Mouse (Mus musculus): ENCODE measurements around the gene Ttc7b. TPM values are rescaled to one million over a fixed set of nuclear protein-coding genes. Genes with fewer than 3 reads are reported as not detected.

Ttc7b gene
- total and polyA plus RNA-seq, 3 experiments: 11.7 to 23.7 TPM; not detected in 1

DNA sequence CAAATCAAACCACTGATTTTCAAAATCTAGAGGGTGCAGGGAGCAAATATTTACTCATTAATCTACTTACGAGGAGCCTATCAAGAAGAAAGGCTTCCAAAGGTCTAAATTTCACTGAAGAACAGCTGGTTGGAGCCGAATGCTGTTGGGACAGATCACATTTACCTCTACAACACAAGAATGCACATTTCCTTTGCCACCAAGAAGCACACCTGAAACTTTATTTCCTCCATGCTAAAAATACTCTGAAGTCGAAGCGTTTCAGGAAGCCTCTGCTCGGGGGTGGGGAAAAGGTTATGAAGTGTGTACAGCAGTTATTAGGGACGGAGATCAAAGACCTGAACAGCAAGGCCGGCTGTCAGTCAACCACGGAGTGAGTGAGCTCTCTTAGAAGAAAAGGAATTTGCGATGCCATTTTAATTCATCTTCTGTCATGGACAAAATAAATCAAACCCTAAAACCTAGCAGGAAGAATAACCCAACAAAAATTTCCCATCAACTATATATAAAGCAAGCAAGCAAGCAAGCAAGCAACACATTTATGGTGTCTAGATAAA lies 18.6 kb upstream of the Ttc7b start:
- no peak for DNase-seq (ENCODE audit: low read depth, low spot score)
- Histone ChIP-seq H3K9ac (ENCODE audit: control insufficient read depth, low read depth, low read length, poor library complexity, severe bottlenecking) (no peak overlapping the region), H3K27me3 (ENCODE audit: control insufficient read depth in 1 of 2, insufficient read depth in 2 of 2, low read length in 2 of 2) (no peaks in the 10 kb centered on the region), H3K4me3 (ENCODE audit: control insufficient read depth in 1 of 2, insufficient read depth in 1 of 2, low read depth in 2 of 2, low read length in 2 of 2) (no peak overlapping the region), H3K36me3 (ENCODE audit: control insufficient read depth in 1 of 2, insufficient read depth in 2 of 2, low read length in 2 of 2) (peaks cover 0 to 11% of the 10 kb centered on the region in 2 experiments; a peak in 2 of 4 replicates), H3K4me1 (ENCODE audit: control insufficient read depth in 1 of 2, insufficient read depth in 2 of 2, low read length in 2 of 2) (peaks cover 3 to 7% of the 10 kb centered on the region in 2 experiments), H3K9me3 (replicated peaks; ENCODE audit: insufficient read depth, low read length) (no peaks in the 10 kb centered on the region), H3K79me2 (ENCODE audit: control insufficient read depth, insufficient read depth, low read length, poor library complexity) (no peaks in the 10 kb centered on the region), H3K27ac (ENCODE audit: control insufficient read depth, low read depth, low read length) (no peak overlapping the region)
- TF ChIP-seq RAD21 (IDR thresholded peaks at IDR 0.05; ENCODE audit: low read depth, low read length) (no peak), MAFK (IDR thresholded peaks at IDR 0.05; ENCODE audit: borderline replicate concordance, low read depth, low read length) (no peak), E2F4 (IDR thresholded peaks at IDR 0.05; ENCODE audit: borderline replicate concordance, low read depth, low read length) (no peak), TBP (IDR thresholded peaks at IDR 0.05; ENCODE audit: low read depth, low read length) (no peak), RCOR1 (IDR thresholded peaks at IDR 0.05; ENCODE audit: low read depth, low read length) (no peak), ELF1 (IDR thresholded peaks at IDR 0.05; ENCODE audit: low read depth, low read length) (no peak), TCF12 (IDR thresholded peaks at IDR 0.05; ENCODE audit: low read depth, low read length) (no peak), MEF2A (IDR thresholded peaks at IDR 0.05; ENCODE audit: extremely low read depth, insufficient replicate concordance, low read depth, low read length, poor library complexity, severe bottlenecking) (no peak)

DNA sequence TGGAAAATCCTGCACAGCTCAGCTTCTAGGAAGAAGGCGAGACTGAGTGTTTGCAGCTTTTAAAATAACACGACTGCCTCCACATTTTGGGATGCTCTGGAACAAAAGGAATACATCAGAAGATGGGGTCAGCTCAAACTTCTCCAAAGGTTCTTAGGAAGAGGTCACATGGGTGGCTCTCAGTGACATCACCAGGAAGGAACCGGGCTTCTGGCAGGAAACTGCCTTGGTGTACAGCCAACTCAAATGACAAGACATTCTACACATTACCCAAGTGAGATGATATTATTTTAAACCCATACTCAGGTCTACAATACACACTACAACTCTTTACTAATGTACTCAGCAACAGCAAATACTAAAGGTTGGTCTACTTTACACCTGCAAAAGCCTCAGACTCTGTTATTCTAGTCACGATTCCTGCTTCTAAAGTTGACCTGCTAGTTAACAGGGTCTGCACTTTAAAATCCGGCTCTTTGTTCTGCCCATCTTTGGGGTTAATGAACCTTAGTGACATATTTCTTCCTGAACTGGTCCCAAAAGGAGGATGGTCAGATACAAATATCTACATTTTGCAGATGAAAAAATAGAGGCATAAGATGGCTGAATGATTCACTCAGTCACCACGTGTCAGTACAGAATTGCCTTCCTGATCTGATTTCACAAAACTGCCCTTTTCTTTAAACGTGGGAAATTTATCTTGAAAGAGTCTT lies 18.0 kb upstream of the Ttc7b start:
- H3K9ac ChIP-seq (ENCODE audit: control insufficient read depth, low read depth, low read length, poor library complexity, severe bottlenecking): no peak overlapping the region
- no peak overlapping the region for H3K4me3 ChIP-seq (ENCODE audit: control insufficient read depth in 1 of 2, insufficient read depth in 1 of 2, low read depth in 2 of 2, low read length in 2 of 2)
- H3K4me1 ChIP-seq (ENCODE audit: control insufficient read depth in 1 of 2, insufficient read depth in 2 of 2, low read length in 2 of 2): peaks cover 3 to 7% of the 10 kb centered on the region in 2 experiments
- DNase-seq (ENCODE audit: low read depth, low spot score): peak; percentile 54
- no peaks in the 10 kb centered on the region for H3K79me2 ChIP-seq (ENCODE audit: control insufficient read depth, insufficient read depth, low read length, poor library complexity)
- peaks cover 0 to 11% of the 10 kb centered on the region in 2 experiments; a peak in 2 of 4 replicates for H3K36me3 ChIP-seq (ENCODE audit: control insufficient read depth in 1 of 2, insufficient read depth in 2 of 2, low read length in 2 of 2)
- H3K27me3 ChIP-seq (ENCODE audit: control insufficient read depth in 1 of 2, insufficient read depth in 2 of 2, low read length in 2 of 2): no peaks in the 10 kb centered on the region
- H3K27ac ChIP-seq (ENCODE audit: control insufficient read depth, low read depth, low read length): no peak overlapping the region
- H3K9me3 ChIP-seq (replicated peaks; ENCODE audit: insufficient read depth, low read length): no peaks in the 10 kb centered on the region
- TF ChIP-seq USF2 (IDR thresholded peaks at IDR 0.05; ENCODE audit: borderline replicate concordance in 1 of 2, insufficient read depth in 1 of 2, low read depth in 1 of 2, low read length in 2 of 2) (0 out of 4 replicates have a peak, but pooled peaks of 1 of the 2 experiments have one; percentile 25), MXI1 (IDR thresholded peaks at IDR 0.05; ENCODE audit: low read depth, low read length) (no peak), HCFC1 (IDR thresholded peaks at IDR 0.05; ENCODE audit: low read depth, low read length) (no peak), MYB (IDR thresholded peaks at IDR 0.05; ENCODE audit: low read depth, low read length) (no peak), JUND (IDR thresholded peaks at IDR 0.05; ENCODE audit: low read depth, low read length) (no peak), TAL1 (IDR thresholded peaks at IDR 0.05; ENCODE audit: low read length) (no peak), GABPA (IDR thresholded peaks at IDR 0.05; ENCODE audit: low read depth, low read length) (no peak), MYC (IDR thresholded peaks at IDR 0.05; ENCODE audit: low read depth, low read length) (0 out of 2 replicates have a peak, but pooled peaks have one; percentile 52), USF1 (IDR thresholded peaks at IDR 0.05; ENCODE audit: low read depth, low read length) (peak; percentile 79), CTCF (IDR thresholded peaks at IDR 0.05 in 2 of 3, conservative IDR thresholded peaks at IDR 0.05 in 1 of 3; ENCODE audit: control insufficient read depth in 1 of 3, insufficient read depth in 1 of 3, low read depth in 2 of 3, low read length in 3 of 3, poor library complexity in 1 of 3, severe bottlenecking in 1 of 3) (no peak), ETS1 (IDR thresholded peaks at IDR 0.05; ENCODE audit: low read depth, low read length) (0 out of 2 replicates have a peak, but pooled peaks have one; percentile 24), ZC3H11A (IDR thresholded peaks at IDR 0.05; ENCODE audit: low read depth, low read length) (no peak), CHD1 (IDR thresholded peaks at IDR 0.05; ENCODE audit: low read depth, low read length) (no peak), POLR2A (IDR thresholded peaks at IDR 0.05; ENCODE audit: control insufficient read depth in 1 of 2, insufficient read depth in 1 of 2, low read depth in 1 of 2, low read length in 2 of 2, poor library complexity in 1 of 2) (no peak), ZMIZ1 (IDR thresholded peaks at IDR 0.05; ENCODE audit: low read depth, low read length) (no peak), NELFE (IDR thresholded peaks at IDR 0.05; ENCODE audit: low read depth, low read length) (no peak), BHLHE40 (IDR thresholded peaks at IDR 0.05; ENCODE audit: borderline replicate concordance, low read depth, low read length) (no peak), TCF12 (IDR thresholded peaks at IDR 0.05; ENCODE audit: low read depth, low read length) (no peak), ELF1 (IDR thresholded peaks at IDR 0.05; ENCODE audit: low read depth, low read length) (no peak; the same call in 1 of the 2 replicates), CHD2 (IDR thresholded peaks at IDR 0.05; ENCODE audit: low read length) (no peak), NRF1 (IDR thresholded peaks at IDR 0.05; ENCODE audit: insufficient read depth, low read depth, low read length, poor library complexity, severe bottlenecking) (no peak), KAT2A (conservative IDR thresholded peaks at IDR 0.05; ENCODE audit: low read depth, low read length) (no peak), GATA1 (IDR thresholded peaks at IDR 0.05; ENCODE audit: low read depth, low read length) (no peak)
